Mouse (Mus musculus) bone marrow macrophage, adult 2 months (primary cell): ENCODE measurements around the gene Tldc2.

Experiments used
- CTCF ChIP-seq: IDR thresholded peaks from 2 replicates; pipeline ENCODE4 v1.5.1; 2012; ENCODE audit warnings: low read depth, mild to moderate bottlenecking, low read length, moderate library complexity
- POLR2A ChIP-seq: IDR thresholded peaks from 2 replicates; pipeline ENCODE4 v1.6.1; 2012; ENCODE audit warnings: mild to moderate bottlenecking, low read depth, low read length, borderline replicate concordance

DNA sequence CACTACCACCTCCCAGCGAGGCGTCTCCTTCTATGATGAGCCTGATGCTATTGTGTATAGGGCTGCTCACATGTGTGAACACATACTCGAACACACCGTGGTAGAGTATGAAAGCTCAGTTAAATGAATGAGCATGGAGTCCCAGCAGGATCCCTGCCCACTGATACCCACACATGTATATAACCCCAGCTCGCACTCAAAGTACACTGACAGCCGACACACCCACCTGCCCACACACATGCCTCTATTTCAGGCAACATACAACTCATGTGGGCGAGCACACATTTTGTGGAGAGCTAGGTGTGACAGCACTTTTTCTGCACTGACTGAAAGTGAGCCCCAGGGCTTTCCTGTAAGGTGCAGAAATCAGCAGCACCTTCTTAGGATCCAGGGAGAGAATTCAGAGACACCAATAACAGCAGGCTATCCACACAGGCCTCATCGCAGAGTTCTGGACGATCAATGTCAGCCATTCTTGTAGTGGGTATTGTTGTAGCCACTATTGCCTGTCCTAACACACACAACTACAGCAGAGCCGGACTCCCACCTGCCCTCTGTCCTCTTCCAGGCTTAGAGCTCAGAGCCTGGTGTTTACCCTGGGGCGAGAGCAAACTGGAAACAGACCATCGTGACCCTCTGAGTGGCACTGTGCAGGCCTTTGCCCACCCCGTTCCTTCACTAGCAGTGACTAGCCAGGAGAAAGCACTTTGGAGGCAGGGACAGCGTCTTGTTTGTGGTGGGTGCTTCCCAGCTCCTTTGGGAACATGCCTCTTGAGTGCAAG lies 872 bp downstream of the Tldc2 start:
- TF ChIP-seq CTCF (no peak), POLR2A (no peak)
